Mouse (Mus musculus) intestine, embryonic 15.5 days (tissue): ENCODE measurements around the gene Akap2. TPM values are rescaled to one million over a fixed set of nuclear protein-coding genes. Genes with fewer than 3 reads are reported as not detected.

Experiments used
- ATAC-seq: fragments of 200-750 bp; cut with Nextera tagmentation; 2 replicates; pipeline ENCODE4 v1.8.0; 2017; ENCODE audit warnings: moderate TSS enrichment, moderate library complexity
- H3K27ac ChIP-seq: fragments of 300-500 bp; sonication (generic); 2 replicates; pipeline ENCODE4 v1.5.1; 2015; ENCODE audit warnings: mild to moderate bottlenecking, inconsistent platforms
- H3K27me3 ChIP-seq: fragments of 300-500 bp; sonication (generic); replicated peaks from 2 replicates; pipeline ENCODE4 v1.6.1; 2015; ENCODE audit warnings: inconsistent platforms
- H3K36me3 ChIP-seq: fragments of 300-500 bp; sonication (generic); 2 replicates; pipeline ENCODE4 v1.6.1; 2015; ENCODE audit warnings: inconsistent platforms
- H3K4me1 ChIP-seq: fragments of 300-500 bp; sonication (generic); replicated peaks from 2 replicates; pipeline ENCODE4 v1.6.1; 2015; ENCODE audit warnings: inconsistent platforms
- H3K4me2 ChIP-seq: fragments of 300-500 bp; sonication (generic); replicated peaks from 2 replicates; pipeline ENCODE4 v1.6.1; 2015; ENCODE audit warnings: mild to moderate bottlenecking, inconsistent platforms
- H3K4me3 ChIP-seq: fragments of 300-500 bp; sonication (generic); replicated peaks from 2 replicates; pipeline ENCODE4 v1.5.1; 2015; ENCODE audit warnings: inconsistent platforms
- H3K9ac ChIP-seq: fragments of 300-500 bp; sonication (generic); 2 replicates; pipeline ENCODE4 v1.6.1; 2015; ENCODE audit warnings: inconsistent platforms
- H3K9me3 ChIP-seq: fragments of 300-500 bp; sonication (generic); 2 replicates; pipeline ENCODE4 v1.6.1; 2016; ENCODE audit warnings: inconsistent platforms
- WGBS: fragments of 180-500 bp; shearing (Covaris S2); methylation state at CpG from one replicate; pipeline ENCODE4 v1.1.7; 2015; 5-methylcytosine and 5-hydroxymethylcytosine counted together
- polyA plus RNA-seq: library from polyadenylated mRNA; unstranded; fragments of >200 nt; fragmentation: Nextera tagmentation; extraction: Ambion mirVana; gene quantifications from 2 replicates; pipeline ENCODE4 v1.2.1, GENCODE M21; 2015

Akap2 gene
- 22.3 and 22.5 TPM in 2 replicates for polyA plus RNA-seq

DNA sequence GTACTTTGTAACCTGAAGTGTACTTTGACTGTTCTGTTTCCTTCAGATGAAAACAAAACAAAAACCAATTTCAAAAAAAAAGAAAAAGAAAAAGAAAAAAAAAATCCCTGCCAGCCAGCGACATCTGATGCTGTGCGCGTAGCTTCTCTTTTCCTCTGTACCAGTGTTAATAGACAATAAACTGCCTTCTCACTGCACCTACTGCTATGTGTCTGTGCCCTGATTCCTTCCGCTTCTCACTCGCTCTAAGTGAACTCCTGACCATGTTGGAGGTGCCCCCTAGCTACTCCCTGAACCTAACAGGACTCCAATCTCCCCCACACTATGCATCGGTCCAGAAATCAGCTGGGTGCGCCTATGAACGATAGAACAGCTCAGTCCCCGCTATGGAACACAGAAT is at the start of gene Akap2:
Akap2 (plus strand) TSS at position 304 of the 400 bp plus-strand sequence.
- no peaks in the 10 kb centered on the region for H3K9me3 ChIP-seq
- ATAC-seq: no peak
- 79% methylated on average over 9 of the region's 9 CpGs for WGBS
- no peaks in the 10 kb centered on the region for H3K36me3 ChIP-seq
- H3K4me2 ChIP-seq: no peak within 1 kb of the TSS
- H3K27ac ChIP-seq: no peak within 1 kb of the TSS
- no peaks in the 10 kb centered on the region for H3K4me1 ChIP-seq
- H3K27me3 ChIP-seq: no peaks in the 10 kb centered on the region
- no peak within 1 kb of the TSS for H3K4me3 ChIP-seq
- no peak within 1 kb of the TSS for H3K9ac ChIP-seq

GRCm38 (mm10) chr4:57670813-57671469 is 46.5 kb upstream of the Akap2 start:
- Histone ChIP-seq H3K27me3 (no peaks in the 10 kb centered on the region), H3K4me1 (peaks cover 5% of the 10 kb centered on the region), H3K27ac (no peak overlapping the region), H3K36me3 (no peaks in the 10 kb centered on the region), H3K9ac (no peak overlapping the region), H3K4me3 (no peak overlapping the region), H3K4me2 (no peak overlapping the region), H3K9me3 (no peaks in the 10 kb centered on the region)
- 35% methylated on average over 7 of the region's 7 CpGs for WGBS
- peak; percentile 79 for ATAC-seq

- Histone ChIP-seq H3K9ac (no peak overlapping the region), H3K27ac (no peak overlapping the region), H3K36me3 (no peaks in the 10 kb centered on the region), H3K4me1 (peaks cover 5% of the 10 kb centered on the region), H3K9me3 (no peaks in the 10 kb centered on the region), H3K4me3 (no peak overlapping the region), H3K4me2 (no peak overlapping the region), H3K27me3 (no peaks in the 10 kb centered on the region)
- WGBS: 78% methylated on average over 4 of the region's 4 CpGs
- no peak for ATAC-seq
These were observed 44.9 kb upstream of the Akap2 start for GRCm38 (mm10) chr4:57672541-57672940.

- WGBS: 15% methylated on average over 12 of the region's 12 CpGs
- no peak overlapping the region for H3K9ac ChIP-seq
These were observed 44.2 kb upstream of the Akap2 start for GRCm38 (mm10) chr4:57672996-57673906.

DNA sequence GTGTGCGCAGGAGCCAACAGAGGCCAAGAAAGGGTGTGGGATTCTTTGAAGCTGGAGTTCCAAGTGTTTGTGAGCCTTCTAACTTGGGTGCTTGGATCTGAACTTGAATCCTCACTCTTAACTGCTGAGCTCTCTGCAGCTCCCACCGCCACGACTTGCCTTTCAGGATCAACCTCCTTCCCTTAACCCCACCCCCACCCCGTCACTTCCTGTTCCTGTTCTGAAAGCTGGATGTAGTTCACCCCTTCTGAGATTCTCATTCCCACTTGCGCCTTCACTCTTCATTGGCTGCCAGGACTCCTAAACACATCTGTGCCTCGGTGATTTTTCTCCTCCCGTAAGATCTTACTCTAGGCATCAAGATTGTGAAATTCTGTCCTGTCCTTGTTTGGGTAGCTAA is 43.1 kb upstream of the Akap2 start:
- Histone ChIP-seq H3K4me2 (peak overlapping the region; percentile 56), H3K9ac (no peak overlapping the region), H3K27me3 (no peaks in the 10 kb centered on the region), H3K4me1 (peaks cover 5% of the 10 kb centered on the region), H3K27ac (peak overlapping the region; percentile 18; the same call in 1 of the 2 replicates), H3K4me3 (no peak overlapping the region), H3K36me3 (no peaks in the 10 kb centered on the region), H3K9me3 (no peaks in the 10 kb centered on the region)
- no peak for ATAC-seq
- WGBS: 74% methylated on average over 7 of the region's 7 CpGs

More at GRCm38 (mm10) chr4:57672996-57673906, 44.2 kb upstream of the Akap2 start:
- Histone ChIP-seq H3K27me3 (no peaks in the 10 kb centered on the region), H3K9me3 (no peaks in the 10 kb centered on the region), H3K4me1 (peaks cover 5% of the 10 kb centered on the region), H3K4me2 (peak overlapping the region; percentile 42), H3K36me3 (no peaks in the 10 kb centered on the region), H3K4me3 (no peak overlapping the region), H3K27ac (0 out of 2 replicates have a peak overlapping the region, but pooled peaks have one; percentile 9)
- ATAC-seq: peak; percentile 57; the same call in 1 of the 2 replicates

DNA sequence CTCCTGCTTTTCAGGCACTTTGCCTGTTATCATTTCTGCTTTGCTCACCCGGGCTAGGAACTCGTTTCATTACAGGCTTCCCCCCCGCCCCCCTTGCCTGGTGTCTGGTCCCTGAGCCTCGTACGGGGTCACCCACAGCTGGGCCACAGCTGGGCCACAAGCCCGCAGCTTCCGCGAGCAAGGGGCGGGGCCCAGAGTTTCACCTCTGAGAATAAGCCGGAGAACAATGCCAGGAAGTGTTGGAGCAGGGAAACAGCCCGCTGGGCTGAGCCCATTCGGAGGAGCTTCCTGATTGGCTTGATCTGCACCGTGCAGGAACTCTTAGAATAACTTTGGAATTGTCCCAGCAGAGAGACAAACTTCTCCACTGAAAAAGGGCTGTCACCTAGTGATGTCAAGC is 42.1 kb upstream of the Akap2 start:
- H3K36me3 ChIP-seq: no peaks in the 10 kb centered on the region
- peak overlapping the region; percentile 18; the same call in 1 of the 2 replicates for H3K27ac ChIP-seq
- H3K9ac ChIP-seq: no peak overlapping the region
- H3K9me3 ChIP-seq: no peaks in the 10 kb centered on the region
- peak; percentile 82 for ATAC-seq
- peak overlapping the region; percentile 56 for H3K4me2 ChIP-seq
- H3K4me1 ChIP-seq: peaks cover 5% of the 10 kb centered on the region
- H3K27me3 ChIP-seq: no peaks in the 10 kb centered on the region
- H3K4me3 ChIP-seq: 0 out of 2 replicates have a peak overlapping the region, but pooled peaks have one; percentile 9
- 2% methylated on average over 13 of the region's 13 CpGs for WGBS

GRCm38 (mm10) chr4:57677916-57678315 is 39.5 kb upstream of the Akap2 start:
- 79% methylated on average over 12 of the region's 12 CpGs for WGBS
- Histone ChIP-seq H3K4me1 (peaks cover 5% of the 10 kb centered on the region), H3K36me3 (no peaks in the 10 kb centered on the region), H3K9me3 (no peaks in the 10 kb centered on the region), H3K4me3 (no peak overlapping the region), H3K4me2 (no peak overlapping the region), H3K9ac (no peak overlapping the region), H3K27me3 (no peaks in the 10 kb centered on the region), H3K27ac (no peak overlapping the region)
- ATAC-seq: no peak

- H3K36me3 ChIP-seq: no peaks in the 10 kb centered on the region
- no peak overlapping the region for H3K4me3 ChIP-seq
- H3K4me2 ChIP-seq: no peak overlapping the region
- H3K27me3 ChIP-seq: no peaks in the 10 kb centered on the region
- no peaks in the 10 kb centered on the region for H3K9me3 ChIP-seq
- H3K4me1 ChIP-seq: peaks cover 5% of the 10 kb centered on the region; the same call in 1 of the 2 replicates
- H3K27ac ChIP-seq: no peak overlapping the region
- H3K9ac ChIP-seq: no peak overlapping the region
- ATAC-seq: no peak
- 79% methylated on average over 9 of the region's 9 CpGs for WGBS
These were observed 38.4 kb upstream of the Akap2 start for GRCm38 (mm10) chr4:57678991-57679457.

- no peaks in the 10 kb centered on the region for H3K36me3 ChIP-seq
- H3K4me2 ChIP-seq: no peak overlapping the region
- peaks cover 2% of the 10 kb centered on the region; the same call in 1 of the 2 replicates for H3K4me1 ChIP-seq
- no peak overlapping the region for H3K27ac ChIP-seq
- WGBS: 88% methylated on average over 12 of the region's 12 CpGs
- H3K9ac ChIP-seq: no peak overlapping the region
- ATAC-seq: no peak
- no peak overlapping the region for H3K4me3 ChIP-seq
- H3K9me3 ChIP-seq: no peaks in the 10 kb centered on the region
- H3K27me3 ChIP-seq: no peaks in the 10 kb centered on the region
These were observed 37.3 kb upstream of the Akap2 start for GRCm38 (mm10) chr4:57680186-57680585.

DNA sequence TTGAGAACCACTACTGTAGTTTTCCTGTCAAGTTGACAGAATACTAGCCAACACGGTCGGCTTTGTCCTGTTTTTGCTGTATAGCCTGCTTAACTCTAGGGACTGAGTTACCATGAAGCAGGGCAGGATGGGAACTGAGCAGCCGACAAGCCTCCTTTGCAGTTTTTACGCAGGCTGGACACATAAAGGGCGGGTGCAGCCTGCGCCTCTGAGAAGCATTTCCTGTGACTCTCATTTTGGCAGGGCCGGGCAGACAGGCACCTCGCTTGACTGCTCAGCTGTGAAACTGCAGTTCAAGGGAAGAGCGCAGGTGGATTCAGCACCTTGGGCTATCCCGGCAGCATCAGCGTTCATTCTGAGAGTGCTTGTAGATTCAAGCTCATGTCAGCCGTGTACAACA is 35.9 kb upstream of the Akap2 start:
- Histone ChIP-seq H3K9me3 (no peaks in the 10 kb centered on the region), H3K4me1 (no peaks in the 10 kb centered on the region; the same call in 1 of the 2 replicates), H3K27ac (no peak overlapping the region), H3K36me3 (no peaks in the 10 kb centered on the region), H3K4me2 (no peak overlapping the region), H3K4me3 (no peak overlapping the region), H3K27me3 (no peaks in the 10 kb centered on the region), H3K9ac (no peak overlapping the region)
- no peak for ATAC-seq
- WGBS: 67% methylated on average over 12 of the region's 12 CpGs

GRCm38 (mm10) chr4:57682341-57682740 is 35.1 kb upstream of the Akap2 start:
- no peaks in the 10 kb centered on the region for H3K27me3 ChIP-seq
- no peak for ATAC-seq
- 97% methylated on average over 2 of the region's 2 CpGs for WGBS
- no peak overlapping the region for H3K4me2 ChIP-seq
- H3K36me3 ChIP-seq: no peaks in the 10 kb centered on the region
- no peak overlapping the region for H3K4me3 ChIP-seq
- H3K4me1 ChIP-seq: no peaks in the 10 kb centered on the region; the same call in 1 of the 2 replicates
- H3K9me3 ChIP-seq: no peaks in the 10 kb centered on the region
- no peak overlapping the region for H3K27ac ChIP-seq
- H3K9ac ChIP-seq: no peak overlapping the region

DNA sequence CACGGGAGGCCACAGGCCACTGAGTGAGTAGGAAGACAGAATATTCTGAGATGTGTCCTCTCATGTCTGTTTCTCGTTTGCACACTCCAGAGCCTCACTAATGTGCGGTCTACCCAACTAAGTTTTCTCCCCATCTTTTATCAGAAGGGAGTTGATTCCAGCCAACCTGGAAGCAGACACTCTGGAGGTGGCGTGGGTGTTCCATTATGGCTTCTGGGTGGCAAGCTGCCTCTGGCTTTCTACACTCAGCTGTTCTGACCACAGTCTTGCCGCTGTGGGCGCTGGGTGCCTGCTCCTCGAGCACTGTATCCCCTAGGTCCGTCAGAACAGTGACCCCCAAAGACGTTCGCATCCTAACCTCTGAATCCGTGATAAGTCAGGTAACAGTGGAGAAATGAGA is 34.5 kb upstream of the Akap2 start:
- Histone ChIP-seq H3K9me3 (no peaks in the 10 kb centered on the region), H3K4me3 (no peak overlapping the region), H3K36me3 (no peaks in the 10 kb centered on the region), H3K27me3 (no peaks in the 10 kb centered on the region), H3K4me2 (no peak overlapping the region), H3K4me1 (no peaks in the 10 kb centered on the region; the same call in 1 of the 2 replicates), H3K9ac (no peak overlapping the region), H3K27ac (no peak overlapping the region)
- ATAC-seq: no peak
- 89% methylated on average over 11 of the region's 11 CpGs for WGBS
